Mouse (Mus musculus) spleen, adult 2 months (tissue): ENCODE data around the gene Rexo5.

ENCODE experiments used
- CTCF ChIP-seq: fragments of 200-500 bp; IDR thresholded peaks from 2 replicates; pipeline ENCODE4 v1.5.1; 2011; ENCODE audit warnings: mild to moderate bottlenecking, inconsistent platforms; ENCODE audit not compliant: insufficient read depth, insufficient read length, insufficient replicate concordance; ENCODE audit errors: extremely low read depth
- POLR2A ChIP-seq: fragments of 200-500 bp; IDR thresholded peaks from 2 replicates; pipeline ENCODE4 v1.6.1; 2011; ENCODE audit warnings: low read depth, low read length, inconsistent platforms

DNA sequence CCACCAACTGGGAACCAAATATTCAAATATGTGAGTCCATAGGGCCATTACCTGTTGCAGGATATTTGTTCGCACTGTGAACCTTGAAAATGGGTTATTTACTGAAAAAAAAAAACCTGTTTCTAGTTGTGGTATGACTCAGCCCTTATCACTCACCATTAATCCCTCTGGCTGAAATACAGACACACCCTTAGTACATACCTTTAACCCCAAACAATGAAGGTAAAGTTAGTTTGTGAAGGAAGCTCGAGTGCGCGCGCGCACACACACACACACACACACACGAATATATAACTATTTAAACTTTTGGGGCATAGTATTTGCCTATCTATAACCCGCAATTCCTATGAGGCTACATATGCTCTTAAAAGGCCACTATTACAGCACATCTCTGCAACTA, 23.9 kb upstream of the Rexo5 start:
- TF ChIP-seq POLR2A (no peak), CTCF (no peak)
